Mouse (Mus musculus): ENCODE data around the gene Bckdha. TPM values are rescaled to one million over a fixed set of nuclear protein-coding genes. Genes with fewer than 3 reads are reported as not detected.

Gene Bckdha
- polyA plus RNA-seq, 1 experiment from 2014 or later: 59.2 TPM

DNA sequence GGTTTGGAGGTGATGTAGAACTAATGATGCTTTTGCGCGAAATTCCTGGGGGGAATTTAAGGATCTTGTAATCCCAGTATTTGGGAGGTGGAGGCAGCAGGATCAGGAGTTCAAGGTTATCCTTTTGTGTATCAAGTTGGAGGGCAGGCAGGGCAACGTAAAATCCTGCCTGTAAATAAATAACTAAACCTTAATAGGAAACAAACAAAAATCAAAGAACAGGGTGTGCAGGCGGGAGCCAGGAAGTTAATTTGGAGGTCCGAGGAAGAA, 39.1 kb downstream of the Bckdha start:
- 18% methylated on average over 5 of the region's 5 CpGs for WGBS
- H3K27ac ChIP-seq: no peak overlapping the region

DNA sequence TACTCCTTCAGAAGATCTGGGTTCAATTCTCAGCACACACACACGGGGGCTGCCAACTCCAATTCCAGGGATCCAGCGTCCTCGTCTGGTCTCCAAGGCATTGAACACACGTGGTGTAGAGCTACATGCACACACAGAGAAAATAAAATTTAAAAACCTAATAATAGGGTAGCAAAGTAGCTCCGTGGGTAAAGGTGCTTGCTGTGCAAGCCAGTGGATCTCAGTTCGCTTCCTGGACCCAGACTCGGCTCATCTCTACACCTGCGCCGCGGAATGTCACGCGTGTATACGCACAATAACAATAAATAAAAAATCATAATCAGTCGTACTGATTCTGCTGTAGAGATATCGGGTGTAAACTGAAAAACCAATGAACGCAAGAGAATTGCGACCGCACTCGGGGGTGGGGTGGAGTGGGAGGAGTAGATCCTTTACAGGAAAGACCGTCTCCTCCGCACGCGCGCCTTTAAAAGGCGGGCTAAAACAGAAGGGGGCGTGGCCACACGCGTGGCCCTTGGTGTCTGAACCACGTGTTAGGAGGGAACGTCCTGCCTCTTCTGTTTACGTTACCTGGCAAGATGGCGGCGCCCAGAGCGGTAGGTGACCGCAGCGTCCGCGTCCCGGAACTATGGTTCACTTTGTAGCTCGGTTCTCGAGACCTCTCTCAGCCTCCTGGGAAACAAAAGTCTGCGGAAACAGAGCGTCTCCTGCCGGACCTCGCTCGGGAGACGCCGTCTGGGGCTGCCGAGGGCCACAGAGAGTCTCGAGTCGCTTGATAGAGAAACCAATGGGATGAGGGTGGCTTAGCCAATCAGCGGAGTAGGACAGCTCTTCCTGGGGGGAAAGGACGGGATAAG, 39.7 kb downstream of the Bckdha start, which contains the start of gene Dmac2:
Gene Dmac2 (plus strand): TSS at position 550 of the 857 bp plus-strand sequence.
- no peaks in the 10 kb centered on the region for H3K9me3 ChIP-seq
- peaks cover 10% of the 10 kb centered on the region for H3K36me3 ChIP-seq
- H3K4me2 ChIP-seq (replicated peaks): peak within 1 kb of the TSS; percentile 59
- H3K4me1 ChIP-seq: peaks cover 5% of the 10 kb centered on the region
- H3K27me3 ChIP-seq: no peaks in the 10 kb centered on the region
- WGBS: 1% methylated on average over 53 of the region's 53 CpGs
- ATAC-seq (ENCODE audit: insufficient number of reproducible peaks, insufficient read depth, low FRiP score, low TSS enrichment): peak; percentile 78
- peak within 1 kb of the TSS; percentile 64 for H3K4me3 ChIP-seq
- no peak within 1 kb of the TSS for H3K27ac ChIP-seq
- H3K9ac ChIP-seq: peak within 1 kb of the TSS; percentile 50

More for the DNA sequence above, 39.1 kb downstream of the Bckdha start:
- peaks cover 13% of the 10 kb centered on the region for H3K36me3 ChIP-seq
- peak overlapping the region; percentile 64 for H3K4me3 ChIP-seq
- peaks cover 5% of the 10 kb centered on the region for H3K4me1 ChIP-seq
- H3K4me2 ChIP-seq (replicated peaks): peak overlapping the region; percentile 59
- no peak for ATAC-seq (ENCODE audit: insufficient number of reproducible peaks, insufficient read depth, low FRiP score, low TSS enrichment)
- no peaks in the 10 kb centered on the region for H3K9me3 ChIP-seq
- peak overlapping the region; percentile 50 for H3K9ac ChIP-seq
- no peaks in the 10 kb centered on the region for H3K27me3 ChIP-seq

- H3K27ac ChIP-seq: no peak overlapping the region
- H3K36me3 ChIP-seq: peaks cover 8% of the 10 kb centered on the region; the same call in 1 of the 2 replicates
- no peak for ATAC-seq (ENCODE audit: insufficient number of reproducible peaks, insufficient read depth, low FRiP score, low TSS enrichment)
- peaks cover 5% of the 10 kb centered on the region for H3K4me1 ChIP-seq
- H3K4me2 ChIP-seq (replicated peaks): no peak overlapping the region
- no peaks in the 10 kb centered on the region for H3K27me3 ChIP-seq
- H3K4me3 ChIP-seq: no peak overlapping the region
- WGBS: 84% methylated on average over 10 of the region's 10 CpGs
- H3K9me3 ChIP-seq: no peaks in the 10 kb centered on the region
- H3K9ac ChIP-seq: no peak overlapping the region
Measured at GRCm38 (mm10) chr7:25617376-25618160, 41.2 kb downstream of the Bckdha start.

DNA sequence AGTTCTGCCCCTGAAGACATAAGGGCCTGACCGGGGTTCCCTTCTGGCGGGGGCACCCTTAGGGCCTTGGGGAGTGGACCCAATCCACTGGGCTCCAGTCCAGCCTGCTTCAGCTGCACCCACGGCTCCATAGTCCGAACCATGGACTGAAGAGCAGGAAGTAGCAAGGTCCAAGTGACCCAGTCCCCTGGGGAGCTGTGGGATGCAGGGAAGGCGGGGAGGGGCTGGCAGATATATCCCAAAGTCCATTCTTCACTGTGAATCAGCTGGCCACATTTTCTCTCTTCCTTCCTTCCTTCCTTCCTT, 43.1 kb downstream of the Bckdha start, which contains the start of gene Erich4:
Gene Erich4 (minus strand): TSS at position 187 of the 306 bp plus-strand sequence.
- Histone ChIP-seq H3K36me3 (no peaks in the 10 kb centered on the region), H3K9me3 (no peaks in the 10 kb centered on the region), H3K9ac (no peak within 1 kb of the TSS), H3K27ac (no peak within 1 kb of the TSS), H3K27me3 (no peaks in the 10 kb centered on the region), H3K4me1 (peaks cover 5% of the 10 kb centered on the region), H3K4me2 (replicated peaks) (no peak within 1 kb of the TSS), H3K4me3 (no peak within 1 kb of the TSS)
- no peak for ATAC-seq (ENCODE audit: insufficient number of reproducible peaks, insufficient read depth, low FRiP score, low TSS enrichment)
- WGBS: 73% methylated on average over 5 of the region's 5 CpGs

GRCm38 (mm10) chr7:25614831-25615705, 43.7 kb downstream of the Bckdha start:
- no peak overlapping the region for H3K9ac ChIP-seq
- no peaks in the 10 kb centered on the region for H3K36me3 ChIP-seq
- peaks cover 5% of the 10 kb centered on the region for H3K4me1 ChIP-seq
- ATAC-seq (ENCODE audit: insufficient number of reproducible peaks, insufficient read depth, low FRiP score, low TSS enrichment): no peak
- 67% methylated on average over 21 of the region's 21 CpGs for WGBS
- H3K9me3 ChIP-seq: no peaks in the 10 kb centered on the region
- H3K4me3 ChIP-seq: no peak overlapping the region
- H3K27ac ChIP-seq: no peak overlapping the region
- no peak overlapping the region for H3K4me2 ChIP-seq (replicated peaks)
- no peaks in the 10 kb centered on the region for H3K27me3 ChIP-seq

- Histone ChIP-seq H3K36me3 (no peaks in the 10 kb centered on the region), H3K27me3 (no peaks in the 10 kb centered on the region), H3K4me1 (no peaks in the 10 kb centered on the region), H3K4me3 (no peak overlapping the region), H3K27ac (no peak overlapping the region), H3K9ac (no peak overlapping the region), H3K9me3 (no peaks in the 10 kb centered on the region), H3K4me2 (replicated peaks) (no peak overlapping the region)
- no peak for ATAC-seq (ENCODE audit: insufficient number of reproducible peaks, insufficient read depth, low FRiP score, low TSS enrichment)
- WGBS: 86% methylated on average over 5 of the region's 5 CpGs
Measured at GRCm38 (mm10) chr7:25614086-25614485, 44.7 kb downstream of the Bckdha start.

DNA sequence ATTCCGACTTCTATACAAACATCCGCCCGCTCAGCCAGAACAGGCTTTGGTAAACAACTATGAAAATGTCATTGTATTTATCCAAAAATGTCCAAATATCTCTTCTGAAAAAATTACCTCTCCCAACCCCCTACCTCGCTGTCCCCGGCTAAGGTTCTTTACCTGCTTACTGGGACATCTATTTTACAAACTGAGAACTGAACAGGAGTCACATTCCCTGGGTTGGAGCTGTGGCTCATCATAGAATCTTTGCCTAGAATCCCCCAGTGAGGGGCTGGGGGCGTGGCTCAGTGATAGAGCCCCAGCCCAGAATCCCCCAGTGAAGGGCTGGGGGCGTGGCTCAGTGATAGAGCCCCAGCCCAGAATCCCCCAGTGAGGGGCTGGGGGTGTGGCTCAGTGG, 47.3 kb downstream of the Bckdha start:
- Histone ChIP-seq H3K27ac (no peak overlapping the region), H3K9me3 (no peaks in the 10 kb centered on the region), H3K36me3 (no peaks in the 10 kb centered on the region), H3K27me3 (no peaks in the 10 kb centered on the region), H3K4me2 (replicated peaks) (no peak overlapping the region), H3K4me3 (no peak overlapping the region), H3K4me1 (no peaks in the 10 kb centered on the region), H3K9ac (no peak overlapping the region)
- no peak for ATAC-seq (ENCODE audit: insufficient number of reproducible peaks, insufficient read depth, low FRiP score, low TSS enrichment)
- 39% methylated on average over 7 of the region's 7 CpGs for WGBS

DNA sequence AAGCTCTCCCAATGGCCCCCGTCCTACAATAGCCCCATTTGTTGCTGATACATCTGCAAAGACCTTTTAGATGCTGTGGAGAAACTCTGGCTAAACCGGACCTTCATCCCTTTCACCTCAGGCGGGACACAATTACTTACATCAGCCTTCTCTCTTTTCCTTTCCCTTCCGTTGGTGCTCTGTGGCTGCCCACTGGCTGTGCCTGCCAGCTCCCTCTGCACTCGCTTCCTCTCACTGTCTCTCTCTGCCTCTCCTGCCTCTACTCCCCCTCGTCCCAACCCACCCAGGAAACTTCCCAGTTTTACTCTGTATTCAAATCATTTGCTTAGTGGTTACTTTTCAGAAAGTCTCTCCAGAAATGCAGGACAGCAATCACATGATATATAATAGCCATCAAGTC, 48.7 kb downstream of the Bckdha start:
- no peak overlapping the region for H3K4me3 ChIP-seq
- no peaks in the 10 kb centered on the region for H3K27me3 ChIP-seq
- H3K36me3 ChIP-seq: no peaks in the 10 kb centered on the region
- H3K27ac ChIP-seq: no peak overlapping the region
- no peaks in the 10 kb centered on the region for H3K9me3 ChIP-seq
- no peak overlapping the region for H3K4me2 ChIP-seq (replicated peaks)
- ATAC-seq (ENCODE audit: insufficient number of reproducible peaks, insufficient read depth, low FRiP score, low TSS enrichment): no peak
- 26% methylated on average over 6 of the region's 6 CpGs for WGBS
- H3K4me1 ChIP-seq: no peaks in the 10 kb centered on the region
- H3K9ac ChIP-seq: no peak overlapping the region

- H3K9me3 ChIP-seq: no peaks in the 10 kb centered on the region
- no peaks in the 10 kb centered on the region for H3K36me3 ChIP-seq
- no peak overlapping the region for H3K4me2 ChIP-seq (replicated peaks)
- H3K9ac ChIP-seq: no peak overlapping the region
- no peaks in the 10 kb centered on the region for H3K4me1 ChIP-seq
- no peak overlapping the region for H3K4me3 ChIP-seq
- WGBS: 70% methylated on average over 2 of the region's 2 CpGs
- H3K27me3 ChIP-seq: no peaks in the 10 kb centered on the region
- H3K27ac ChIP-seq: no peak overlapping the region
- no peak for ATAC-seq (ENCODE audit: insufficient number of reproducible peaks, insufficient read depth, low FRiP score, low TSS enrichment)
Measured at GRCm38 (mm10) chr7:25607196-25607595, 51.6 kb downstream of the Bckdha start.

GRCm38 (mm10) chr7:25606625-25607063, 52.1 kb downstream of the Bckdha start:
- ATAC-seq (ENCODE audit: insufficient number of reproducible peaks, insufficient read depth, low FRiP score, low TSS enrichment): no peak
- Histone ChIP-seq H3K9ac (no peak overlapping the region), H3K4me2 (replicated peaks) (no peak overlapping the region), H3K27me3 (no peaks in the 10 kb centered on the region), H3K4me3 (no peak overlapping the region), H3K36me3 (no peaks in the 10 kb centered on the region), H3K4me1 (no peaks in the 10 kb centered on the region), H3K27ac (no peak overlapping the region), H3K9me3 (no peaks in the 10 kb centered on the region)
- 75% methylated on average over 4 of the region's 4 CpGs for WGBS

- Histone ChIP-seq H3K36me3 (no peaks in the 10 kb centered on the region), H3K9me3 (no peaks in the 10 kb centered on the region), H3K27me3 (no peaks in the 10 kb centered on the region), H3K27ac (no peak overlapping the region), H3K9ac (no peak overlapping the region), H3K4me3 (no peak overlapping the region), H3K4me1 (no peaks in the 10 kb centered on the region), H3K4me2 (replicated peaks) (no peak overlapping the region)
- 86% methylated on average over 16 of the region's 16 CpGs for WGBS
- ATAC-seq (ENCODE audit: insufficient number of reproducible peaks, insufficient read depth, low FRiP score, low TSS enrichment): no peak
Measured at GRCm38 (mm10) chr7:25601346-25601745, 57.4 kb downstream of the Bckdha start.

Data from embryonic facial prominence, embryonic 12.5 days (tissue).